Mouse (Mus musculus) olfactory bulb, adult 2 months (tissue): ENCODE measurements around the gene Nt5c1b.

Experiments
- CTCF ChIP-seq: fragments of 200-500 bp; IDR thresholded peaks from 2 replicates; pipeline ENCODE4 v1.5.1; 2012; ENCODE audit warnings: low read depth, mild to moderate bottlenecking, low read length, moderate library complexity; ENCODE audit not compliant: insufficient read depth
- POLR2A ChIP-seq: fragments of 200-500 bp; IDR thresholded peaks from 2 replicates; pipeline ENCODE4 v1.6.1; 2012; ENCODE audit warnings: mild to moderate bottlenecking, low read depth, low read length, moderate library complexity; ENCODE audit not compliant: insufficient read depth

DNA sequence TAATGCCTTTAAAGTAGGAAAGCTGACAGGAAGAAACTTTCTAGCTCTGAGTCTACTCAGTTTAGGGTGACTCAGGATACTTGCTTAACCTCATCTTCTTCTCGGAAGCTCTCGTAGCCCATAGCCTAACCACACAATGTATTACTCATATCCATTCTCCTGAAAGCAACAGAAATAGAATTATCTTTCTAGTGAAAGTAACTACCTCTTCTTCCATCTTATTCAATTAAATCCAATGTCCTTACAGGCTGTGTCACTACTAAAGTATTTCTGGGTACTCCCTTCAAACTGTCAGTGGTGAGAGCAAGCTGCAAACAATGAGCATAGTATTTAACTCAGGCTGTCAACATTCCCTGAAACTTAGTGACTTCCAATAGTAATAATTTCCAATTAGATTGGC is 40.3 kb upstream of the Nt5c1b start:
- TF ChIP-seq POLR2A (no peak), CTCF (no peak)
